Mouse (Mus musculus) c-Kit-negative CD71-positive TER-119-positive erythroid progenitor cells, embryonic 14.5 days (primary cell): ENCODE data around the gene Setd1b.

Experiments used
- DNase-seq: peaks from one replicate; pipeline ENCODE4 v3.0.0-alpha.2; 2013; ENCODE audit warnings: low read depth, low spot score

Gene Setd1b

DNA sequence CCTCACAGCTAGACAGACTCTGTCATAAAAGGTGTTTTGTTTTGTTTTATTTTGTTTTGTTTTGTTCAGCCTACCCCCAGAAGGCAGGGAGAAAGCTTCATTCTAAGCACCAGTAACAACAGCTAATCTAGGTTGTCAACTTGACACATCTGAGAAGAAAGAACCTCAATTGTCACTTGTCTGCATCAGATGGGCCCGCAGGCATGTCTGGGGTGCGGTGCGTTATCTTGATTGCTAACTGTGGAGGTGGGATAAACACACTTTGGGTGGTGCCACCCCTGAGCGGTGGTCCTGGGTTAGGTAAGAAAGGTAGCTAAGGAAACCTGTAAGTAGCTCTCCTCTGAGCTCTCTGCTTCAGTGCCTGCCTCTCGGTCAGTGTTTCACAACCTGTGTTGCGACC is 15.0 kb upstream of the Setd1b start:
- DNase-seq, result no peak

DNA sequence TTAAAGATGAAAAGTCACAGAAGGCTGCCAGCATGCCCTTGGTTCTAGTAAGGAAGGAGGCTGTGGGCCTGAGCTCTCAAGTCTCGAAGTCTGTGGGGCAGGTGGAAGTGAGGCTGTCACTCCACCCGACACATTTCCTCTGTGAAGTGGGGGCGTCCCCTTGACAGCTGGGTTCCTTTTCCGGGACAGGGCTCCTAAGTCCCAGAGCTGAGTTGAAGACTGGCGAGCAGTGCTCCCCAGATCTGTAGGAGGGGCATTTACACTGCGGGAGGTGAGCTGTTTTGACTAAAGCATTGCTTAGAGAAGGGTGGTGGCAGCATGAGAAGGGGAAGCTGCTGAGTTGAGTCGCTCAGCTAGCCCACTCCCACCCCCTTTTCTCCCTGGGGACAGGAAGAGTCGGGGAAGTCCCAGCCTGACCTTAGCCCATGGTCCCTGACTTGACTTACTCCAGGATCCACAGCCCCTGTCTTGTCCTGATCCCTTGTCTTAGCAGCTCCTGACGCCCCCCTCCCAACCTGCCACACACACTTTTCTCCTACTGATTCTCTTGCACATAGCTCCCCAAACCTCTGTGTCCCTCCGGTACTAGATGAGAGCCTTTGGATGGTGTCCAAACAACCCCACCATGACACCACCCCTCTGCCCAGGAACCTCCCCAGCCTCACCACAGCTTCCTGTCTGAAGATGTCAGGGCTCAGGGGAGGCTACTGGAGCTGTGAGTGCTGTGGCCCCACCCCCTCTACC is 13.4 kb upstream of the Setd1b start:
- DNase-seq, result no peak

DNA sequence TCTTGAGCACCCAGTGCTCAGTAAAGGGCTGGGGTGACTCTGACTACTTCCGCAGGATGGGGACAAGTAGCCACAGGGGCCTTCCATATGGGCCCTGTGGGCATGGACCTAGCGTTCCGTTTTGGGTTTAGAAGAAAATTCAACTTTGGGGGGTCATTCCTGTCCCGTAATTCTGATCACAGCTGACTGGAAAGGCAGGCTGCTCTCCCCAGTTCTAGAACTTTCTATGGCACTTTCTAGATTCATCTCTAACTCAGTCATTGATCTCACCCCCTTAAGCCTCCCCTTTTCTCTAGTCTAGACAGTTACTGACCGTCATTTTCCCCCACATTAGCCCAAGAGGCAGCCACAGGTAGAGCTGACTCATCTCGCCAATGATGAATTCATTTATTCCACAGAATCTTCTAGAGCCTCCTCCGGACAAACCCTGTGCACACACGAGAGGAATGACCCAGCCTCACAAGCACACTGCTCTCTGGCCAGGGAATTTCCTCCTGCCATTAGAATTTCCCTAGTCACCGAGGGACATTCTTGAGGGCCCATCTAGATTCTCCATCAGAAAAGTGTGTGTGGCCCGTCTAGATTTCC is 12.7 kb upstream of the Setd1b start:
- no peak for DNase-seq

DNA sequence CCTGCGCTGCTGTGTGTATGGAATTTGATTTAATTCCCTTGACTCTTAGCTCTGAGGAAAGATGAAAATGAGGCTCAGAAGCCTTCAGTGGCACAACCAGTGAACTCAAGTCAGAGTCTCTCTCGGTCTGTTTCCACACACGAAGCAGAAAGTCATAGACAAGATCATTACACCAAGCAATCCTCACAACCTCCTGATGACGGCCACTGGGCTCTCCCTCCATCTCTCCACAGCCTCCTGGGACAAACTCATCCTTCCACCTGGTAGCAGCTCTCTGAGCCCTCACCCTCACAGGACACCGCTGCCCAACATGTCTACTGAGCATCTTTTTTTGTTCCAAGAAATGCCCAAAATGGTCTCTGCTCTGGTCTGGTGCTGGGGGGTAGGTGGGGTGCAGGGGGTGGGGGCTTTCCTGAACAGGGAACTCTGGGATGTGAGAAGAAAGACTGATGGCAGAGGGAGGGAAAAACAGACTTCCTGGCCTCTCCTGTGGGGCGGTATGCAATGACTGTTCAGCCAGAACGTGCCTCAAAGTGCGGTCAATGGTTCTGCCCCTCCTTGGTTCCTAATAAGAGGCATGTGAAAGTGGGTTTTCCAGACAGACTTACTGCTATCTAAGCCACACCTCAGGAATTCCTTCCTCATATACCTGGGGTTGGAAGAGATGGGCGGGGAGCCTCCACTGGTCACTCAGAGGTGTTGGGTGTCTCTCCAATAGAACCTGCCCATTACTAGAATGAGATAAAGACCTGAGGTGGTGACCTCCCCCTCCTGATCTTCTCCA is 11.8 kb upstream of the Setd1b start:
- DNase-seq, result no peak

DNA sequence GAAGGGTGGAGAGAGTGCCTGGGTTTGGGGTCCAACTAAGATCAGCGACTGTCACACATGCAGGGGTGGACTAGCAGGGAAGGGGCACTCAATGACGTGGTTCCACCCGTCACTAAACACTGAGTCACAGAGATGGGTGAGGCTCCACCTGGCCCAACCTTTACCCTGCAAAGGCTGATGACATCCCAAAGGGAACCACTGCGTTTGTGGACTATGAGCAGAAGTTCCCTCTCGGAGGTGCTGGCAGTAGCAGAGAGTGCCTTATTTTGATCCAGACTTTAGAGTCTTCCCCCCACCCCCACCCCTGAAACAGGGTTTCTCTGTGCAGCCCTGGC is 11.2 kb upstream of the Setd1b start:
- DNase-seq, result no peak

DNA sequence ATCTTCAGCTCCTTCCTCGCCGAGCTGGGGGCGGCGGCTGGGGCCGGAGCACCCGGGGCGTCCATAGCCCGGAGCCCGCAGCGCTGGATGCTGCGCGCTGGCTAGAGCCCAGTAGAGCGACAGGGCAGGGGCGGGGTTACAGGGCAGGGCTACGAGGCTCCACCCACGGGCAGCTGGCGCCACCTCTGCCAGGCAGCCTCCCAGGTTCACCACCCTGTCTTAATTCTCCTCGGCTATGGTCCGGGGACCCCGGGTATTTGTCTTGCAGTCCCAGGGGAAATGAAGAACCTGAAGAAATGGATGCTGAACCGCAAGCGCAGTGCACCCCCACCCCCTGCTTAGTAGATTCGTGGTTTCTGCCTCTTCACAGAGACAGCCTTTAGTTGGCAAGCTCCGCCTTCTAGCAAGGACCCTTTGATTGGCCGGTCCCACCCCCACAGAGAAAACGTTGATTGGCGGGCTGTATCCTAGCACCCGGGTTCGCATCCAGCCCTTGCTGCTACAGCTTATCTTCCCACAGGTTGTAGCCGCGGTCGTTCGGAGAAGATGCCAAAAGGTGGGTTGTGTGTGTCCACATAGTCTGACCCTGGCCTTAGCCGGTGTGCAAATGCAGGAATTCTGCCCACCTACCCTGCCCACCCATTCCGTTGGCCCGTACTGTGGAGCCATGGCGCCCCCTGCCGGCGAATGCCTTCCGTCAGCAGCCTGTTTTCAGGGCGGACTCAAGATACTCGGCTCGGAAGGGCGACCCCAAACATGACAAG is 9.5 kb upstream of the Setd1b start, which contains the start of gene Rhof:
TSS of gene Rhof (minus strand) at position 385 of the 764 bp plus-strand sequence.
- peak; percentile 80 for DNase-seq

DNA sequence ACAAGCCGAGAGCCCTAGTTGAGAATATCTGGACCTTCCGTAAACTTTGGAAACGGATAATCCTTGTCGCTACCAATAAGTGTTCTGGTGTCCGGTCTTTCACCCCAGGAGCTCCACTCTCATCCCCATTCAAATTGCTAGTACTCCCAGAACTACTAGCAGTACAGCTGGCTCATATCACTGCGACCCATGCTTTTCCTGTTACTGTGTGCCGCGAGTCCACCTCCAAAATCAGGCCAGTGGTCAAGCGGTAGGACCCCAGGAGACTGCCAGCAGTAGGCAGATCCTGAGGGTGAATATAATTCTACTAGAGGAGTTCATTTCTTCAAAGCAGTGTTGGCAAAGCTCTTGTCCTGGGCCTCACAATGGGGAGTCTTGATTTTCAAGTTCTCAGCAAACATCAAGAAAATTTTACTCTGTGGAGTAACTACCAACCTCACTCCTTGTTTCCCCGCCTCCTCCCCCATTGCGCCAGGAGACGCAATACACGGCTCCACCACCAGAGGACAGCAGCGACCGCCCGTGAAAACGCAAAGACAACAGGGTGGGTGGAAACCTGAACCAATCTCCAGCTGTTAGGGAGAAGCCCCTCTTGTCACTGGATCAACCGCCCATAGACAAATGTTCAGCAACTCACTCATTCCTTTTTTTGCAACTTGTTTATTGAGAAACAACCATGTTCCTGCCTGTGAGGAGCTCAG is 8.8 kb upstream of the Setd1b start:
- DNase-seq, result peak; percentile 74

DNA sequence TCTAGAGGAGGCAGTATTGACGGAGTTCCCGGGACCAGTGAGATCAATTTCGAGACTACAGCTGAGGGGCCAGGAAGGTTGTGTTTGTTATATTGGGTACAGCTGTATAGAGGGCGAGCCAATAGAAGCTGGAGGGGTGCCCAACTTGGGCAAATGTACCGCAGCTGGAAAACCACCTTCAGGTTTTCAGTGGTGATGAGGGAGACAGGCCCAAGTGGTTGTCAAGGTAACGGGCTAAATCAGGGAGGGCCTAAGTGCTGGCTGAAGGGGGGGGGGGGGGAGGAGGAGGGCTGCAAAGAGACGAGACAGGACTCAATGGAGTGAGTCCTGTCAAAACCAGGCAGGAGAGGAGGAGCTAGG is 8.2 kb upstream of the Setd1b start:
- no peak for DNase-seq

DNA sequence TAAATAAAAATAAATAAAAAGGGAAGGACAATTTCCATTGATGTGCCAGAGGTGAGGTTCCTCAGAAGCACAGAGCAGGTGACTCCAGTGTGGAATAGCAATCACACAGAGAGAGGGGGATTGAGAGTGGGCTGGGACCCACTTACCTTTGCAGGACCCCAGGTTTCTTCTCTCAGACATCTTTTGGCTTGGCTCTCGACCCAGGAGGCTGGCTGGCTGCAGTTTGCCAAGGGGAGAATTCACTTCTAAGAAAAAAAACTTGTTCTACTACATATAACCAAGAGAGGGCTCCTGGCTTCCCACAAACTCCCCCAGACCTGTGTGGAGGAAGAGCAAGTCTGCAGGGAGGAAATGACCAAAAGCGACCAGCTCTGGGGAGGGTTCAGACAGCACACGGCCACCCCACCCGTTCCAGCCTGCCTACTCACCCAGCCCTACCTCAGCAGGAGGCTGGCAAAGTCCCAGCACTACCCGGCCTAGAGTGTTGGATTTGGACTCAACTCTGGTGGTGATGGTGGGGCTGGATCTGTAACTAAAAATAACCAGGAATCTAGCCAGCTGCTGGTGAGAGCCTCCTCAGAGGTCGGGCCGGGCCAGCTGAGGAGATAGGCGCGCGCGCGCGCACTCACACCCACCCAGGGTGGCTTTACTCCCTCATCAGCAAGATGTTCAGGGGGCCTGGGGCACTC is 7.7 kb upstream of the Setd1b start:
- DNase-seq, result no peak

DNA sequence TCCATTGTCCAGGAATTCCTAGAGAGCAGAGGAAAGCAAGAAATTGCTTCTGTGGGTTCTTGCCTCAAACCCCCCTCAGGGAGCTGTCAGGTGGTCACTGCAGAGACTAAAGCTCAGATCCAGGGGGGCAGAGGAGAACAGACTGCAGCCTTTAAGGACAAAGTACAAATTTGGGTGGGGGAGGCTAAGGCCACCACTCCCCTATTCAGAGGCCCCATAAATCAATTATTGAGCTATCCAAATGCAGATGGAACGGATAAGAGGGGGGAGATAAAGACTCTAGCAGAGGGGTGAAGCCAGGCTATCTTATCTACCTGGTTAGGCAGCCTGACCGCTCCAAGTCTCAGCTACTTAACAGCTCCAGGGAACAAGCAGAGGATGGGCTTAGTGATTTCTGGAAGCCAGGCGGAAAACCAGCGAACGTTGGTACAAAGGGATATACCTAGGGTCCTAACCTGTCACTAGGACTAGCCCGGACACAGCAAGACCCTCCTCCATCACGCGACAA is 7.1 kb upstream of the Setd1b start:
- no peak for DNase-seq

DNA sequence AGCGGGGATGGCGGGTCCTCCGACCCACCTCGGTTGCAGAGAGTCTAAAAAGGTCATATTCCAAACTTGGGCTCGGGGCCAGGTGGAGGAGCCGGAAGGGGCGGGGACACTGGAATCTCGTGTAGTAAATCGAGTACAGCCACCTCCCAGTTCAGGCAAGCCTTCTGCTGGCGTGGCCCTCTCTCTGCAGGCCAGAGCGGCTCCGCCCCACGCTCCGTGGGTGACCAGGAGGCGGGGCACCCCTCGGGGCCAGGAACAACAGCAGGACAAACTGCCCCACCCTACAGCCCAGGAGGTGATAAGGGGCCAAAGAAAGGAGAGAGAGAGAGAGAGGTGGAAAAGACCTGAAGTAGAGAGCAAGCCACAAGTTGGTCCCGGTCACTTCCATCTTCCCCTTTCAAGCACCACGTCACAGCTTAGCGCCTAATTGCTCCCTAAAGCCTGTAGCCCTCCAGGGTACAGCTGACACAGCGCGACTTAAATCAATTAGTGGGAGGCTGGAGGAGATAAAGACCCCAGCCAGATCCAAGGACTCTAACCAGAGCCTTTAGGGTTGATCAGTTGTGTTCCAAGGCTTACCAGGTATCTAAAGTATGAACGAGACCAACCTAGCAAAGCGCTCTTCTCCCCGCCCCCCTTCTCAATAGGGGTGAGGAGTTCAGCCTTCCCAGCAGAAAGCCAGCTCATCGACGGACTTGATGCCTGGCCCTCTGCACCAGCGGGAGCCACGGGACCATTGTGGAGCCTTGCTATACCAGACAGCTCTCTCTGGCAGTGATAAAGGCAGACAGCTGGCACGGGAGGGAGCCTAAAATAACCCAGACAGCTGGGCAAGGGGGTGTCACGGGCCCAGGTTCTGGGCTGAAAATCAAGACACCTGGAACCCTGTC is 6.3 kb upstream of the Setd1b start:
- peak; percentile 64 for DNase-seq

DNA sequence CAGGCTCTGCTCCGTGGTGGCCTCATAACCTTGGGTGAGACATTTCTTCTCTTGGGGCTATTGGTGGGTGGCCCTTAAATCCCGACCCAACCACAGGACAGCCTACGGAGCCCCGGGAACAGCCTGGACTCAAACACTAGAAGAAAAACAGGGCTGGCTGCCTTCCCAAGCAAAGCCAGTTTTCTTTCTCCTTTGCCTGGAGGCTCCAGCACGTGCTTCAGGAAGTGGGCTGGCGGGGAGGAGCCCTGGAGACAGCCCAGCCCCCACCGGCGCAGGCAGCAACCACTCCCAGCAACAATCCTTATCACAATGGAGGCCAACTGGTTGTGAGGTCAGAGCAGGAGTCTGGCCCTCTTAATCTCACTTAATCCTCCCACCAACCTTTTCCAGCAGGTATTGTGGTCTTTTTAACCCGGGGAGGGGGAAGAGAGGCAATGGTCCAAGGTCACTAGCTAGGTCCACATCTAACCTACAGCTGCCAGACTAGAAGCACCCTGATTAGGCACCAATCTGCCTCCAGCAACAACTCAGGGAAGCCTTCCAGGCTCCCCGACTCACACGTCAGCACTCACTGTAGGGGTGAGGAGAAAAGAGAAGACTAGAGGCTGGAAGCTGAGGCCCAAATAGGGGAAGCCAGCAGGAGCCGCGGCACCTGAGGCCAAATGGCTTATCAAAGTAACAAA is 5.5 kb upstream of the Setd1b start:
- DNase-seq, result peak; percentile 74

DNA sequence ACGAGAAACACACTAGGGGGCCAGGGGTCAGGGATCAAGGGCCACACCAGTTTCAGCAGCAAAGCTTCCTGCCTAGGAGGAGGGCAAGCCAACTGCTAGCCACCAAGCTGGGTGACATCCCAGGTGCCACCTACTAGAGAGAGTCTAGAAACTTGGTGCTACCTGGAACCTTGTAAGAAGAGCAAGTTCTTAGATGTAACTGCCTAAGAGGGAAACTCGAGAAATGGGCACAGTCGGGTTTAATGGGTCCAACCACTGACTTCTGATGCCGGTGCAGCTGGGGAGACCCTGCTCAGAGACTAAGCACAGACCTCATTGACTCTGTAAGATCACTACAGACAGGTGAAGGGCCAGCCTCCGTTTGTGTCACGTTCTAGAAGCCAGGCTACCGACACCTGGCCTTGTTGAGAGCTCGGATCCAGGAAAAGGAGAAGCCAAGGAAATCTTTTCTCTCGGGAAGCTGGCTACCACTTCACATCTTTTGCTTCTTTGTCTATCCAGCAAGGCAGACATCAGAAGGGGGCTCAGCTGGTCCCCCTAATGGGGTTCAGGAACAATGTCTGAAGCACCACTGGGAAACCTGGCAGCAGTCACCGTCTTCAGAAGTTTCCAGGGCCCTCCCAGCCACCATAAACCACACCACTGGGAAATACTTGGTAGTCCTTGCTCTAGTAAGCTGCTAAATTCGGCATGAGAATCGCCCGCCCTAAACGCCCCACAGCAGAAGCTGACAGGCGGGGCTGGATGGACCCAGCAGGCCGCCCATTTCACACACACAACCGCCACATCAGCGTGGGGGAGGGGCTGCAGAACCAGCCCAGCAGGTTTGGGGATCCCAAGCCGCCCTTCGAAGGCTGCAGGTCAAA is 4.7 kb upstream of the Setd1b start:
- DNase-seq, result peak; percentile 58

DNA sequence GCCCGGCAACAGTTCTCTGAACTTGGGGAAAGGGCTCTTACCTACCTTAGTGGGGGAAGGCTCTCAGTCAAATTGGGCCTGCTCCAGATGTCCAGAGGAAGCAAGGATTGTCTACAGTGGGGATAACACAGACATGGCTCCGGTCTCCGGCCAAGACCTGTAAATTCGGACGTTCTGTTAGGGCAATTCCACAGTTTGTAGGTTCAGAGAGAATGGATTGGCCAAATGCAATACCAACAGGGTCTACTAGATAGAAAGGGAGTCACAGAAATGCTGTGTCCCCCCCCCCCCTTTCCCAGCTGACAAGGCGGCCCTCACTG is 4.1 kb upstream of the Setd1b start:
- DNase-seq, result no peak

DNA sequence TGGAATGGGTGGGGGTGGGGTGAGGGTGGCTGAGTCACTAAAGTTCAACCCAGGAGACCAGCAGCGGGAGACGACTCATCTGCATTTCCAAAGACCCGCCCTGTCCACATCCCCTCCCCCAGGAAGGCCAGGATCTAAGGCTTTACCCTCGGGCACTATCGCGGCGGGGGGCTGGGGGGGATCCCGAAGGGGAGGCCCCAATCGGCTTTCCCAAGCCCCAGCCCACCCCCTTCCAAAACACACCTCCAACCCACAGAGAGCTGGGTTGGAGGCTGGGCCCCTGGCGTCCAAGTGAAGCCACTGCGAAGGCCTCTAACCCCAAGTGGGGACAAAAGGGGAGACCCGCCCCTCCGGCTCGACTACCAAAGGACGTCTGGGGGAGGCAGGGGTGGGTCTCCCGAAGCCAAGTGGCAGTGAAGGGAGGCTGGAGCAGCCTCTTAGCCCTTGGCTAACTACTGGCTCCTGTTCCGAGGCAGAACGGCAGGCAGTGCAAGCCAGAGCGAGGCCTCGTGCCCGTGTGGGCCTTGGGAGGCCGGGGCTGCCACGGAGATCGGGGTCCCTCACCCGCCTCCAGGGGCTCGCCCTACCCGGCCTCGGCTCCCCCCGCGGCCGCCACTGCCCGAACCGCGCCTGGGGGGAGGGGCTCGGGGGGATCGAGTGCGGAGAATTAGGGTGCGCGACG is 3.6 kb upstream of the Setd1b start:
- no peak for DNase-seq

DNA sequence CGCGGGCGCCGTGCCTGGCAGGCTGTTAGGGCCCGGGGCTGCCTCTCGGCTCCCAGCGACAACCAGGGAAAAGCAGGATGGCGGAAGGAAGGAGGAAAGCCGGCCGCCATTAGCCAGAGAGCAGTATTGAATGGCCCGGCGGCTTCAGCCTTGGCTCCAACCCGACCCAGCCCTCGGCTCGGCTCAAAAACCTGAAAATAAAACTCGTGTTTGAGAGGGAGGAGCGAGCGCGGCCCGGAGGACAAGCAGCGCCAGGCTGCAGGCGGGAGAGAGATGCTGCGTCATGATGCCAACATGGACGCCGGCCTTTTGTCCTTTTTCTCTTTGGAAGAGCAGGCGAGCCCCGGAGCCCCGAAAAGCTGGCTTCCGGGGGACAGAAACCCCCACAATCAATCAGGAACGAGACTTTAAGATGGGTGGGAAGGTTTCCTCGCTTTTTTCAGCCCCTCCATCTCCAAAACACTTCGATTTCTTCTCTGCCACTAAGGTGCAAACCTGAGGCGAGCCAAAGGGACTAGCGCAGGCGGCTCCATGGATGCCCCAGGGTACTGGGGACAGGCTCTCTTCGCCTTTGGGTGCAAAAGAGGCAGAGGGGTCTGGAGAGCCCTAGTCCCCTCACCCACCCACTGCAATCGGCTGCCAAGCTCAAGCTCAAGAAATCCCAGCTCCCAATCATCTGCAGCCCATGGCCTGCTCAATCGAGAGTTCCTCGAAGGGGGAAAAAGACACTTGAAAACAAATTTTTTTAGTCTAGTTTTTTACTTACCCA is 2.9 kb upstream of the Setd1b start:
- DNase-seq, result peak; percentile 83
